Mouse (Mus musculus) layer of hippocampus, adult 18-20 months (tissue): ENCODE measurements around the gene Syne3. TPM values are rescaled to one million over a fixed set of nuclear protein-coding genes. Genes with fewer than 3 reads are reported as not detected.

Source experiments
- DNase-seq, 2 experiments: peaks; one replicate each; pipeline ENCODE4 v3.0.0; 2022; ENCODE audit warnings: low spot score in 2 of 2
- long read RNA-seq: library from polyadenylated mRNA; stranded (forward); transcript quantifications from one replicate; pipeline ENCODE4 v2.0.0, GENCODE M21; 2021
- total RNA-seq, 2 experiments: library from RNA; stranded (reverse); gene quantifications; 2 replicates each; pipeline ENCODE4 v1.2.3; 2021

Gene Syne3
- 1 to 10 TPM; 2.0 to 2.3 TPM for total RNA-seq
- long read RNA-seq = 0 reads

DNA sequence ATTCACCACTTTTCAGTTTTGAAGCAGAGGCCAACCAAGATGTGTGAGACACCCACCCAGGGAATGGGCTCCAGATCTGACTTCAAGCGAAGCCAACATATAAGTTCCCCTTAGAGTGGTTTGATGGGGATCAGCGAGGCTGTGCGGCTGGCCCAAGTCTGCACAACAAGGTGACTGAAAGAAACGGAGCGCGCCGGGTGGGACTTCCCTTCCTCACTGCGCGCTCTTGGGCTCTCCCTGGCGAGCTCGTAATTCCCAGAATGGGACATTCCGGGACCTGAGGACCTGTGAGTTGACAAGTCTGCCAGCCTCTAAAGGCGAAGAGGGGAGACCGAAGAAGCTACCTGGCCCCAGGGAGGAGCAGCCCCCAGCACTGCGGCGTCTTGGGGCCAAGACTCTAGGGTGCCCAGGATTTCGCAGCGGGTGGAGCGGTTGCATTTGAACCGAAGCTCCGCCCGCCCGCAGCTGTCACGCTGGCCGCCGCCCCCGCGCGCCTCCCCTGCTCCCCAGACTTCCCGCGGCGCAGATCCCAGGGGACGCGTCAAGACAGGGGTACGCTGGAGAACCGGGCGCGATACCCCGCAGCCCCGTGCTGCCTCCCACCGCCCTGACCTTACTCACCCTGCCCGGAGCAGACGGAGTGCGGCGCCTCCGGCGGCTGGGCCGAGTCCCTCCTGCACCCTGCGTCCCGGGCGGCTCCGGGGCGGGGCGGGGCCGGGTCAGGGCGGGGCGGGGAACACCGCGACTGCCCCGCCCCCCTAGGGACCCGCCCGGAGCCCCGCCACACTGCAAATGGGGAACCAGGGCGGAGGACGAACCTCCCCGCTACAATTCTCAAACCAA, at the start of gene Syne3:
Gene Syne3, minus strand, starts transcription at position 440 of the 843 bp plus-strand sequence.
- peak in 1 of 2 experiments; percentile 39 for DNase-seq

GRCm38 (mm10) chr12:105055308-105055707, 45.7 kb upstream of the Syne3 start:
- no peak for DNase-seq

GRCm38 (mm10) chr12:105054041-105054440, 44.4 kb upstream of the Syne3 start:
- no peak for DNase-seq

GRCm38 (mm10) chr12:105050898-105051297, 41.3 kb upstream of the Syne3 start:
- peak; percentile 34 to 80 for DNase-seq

DNA sequence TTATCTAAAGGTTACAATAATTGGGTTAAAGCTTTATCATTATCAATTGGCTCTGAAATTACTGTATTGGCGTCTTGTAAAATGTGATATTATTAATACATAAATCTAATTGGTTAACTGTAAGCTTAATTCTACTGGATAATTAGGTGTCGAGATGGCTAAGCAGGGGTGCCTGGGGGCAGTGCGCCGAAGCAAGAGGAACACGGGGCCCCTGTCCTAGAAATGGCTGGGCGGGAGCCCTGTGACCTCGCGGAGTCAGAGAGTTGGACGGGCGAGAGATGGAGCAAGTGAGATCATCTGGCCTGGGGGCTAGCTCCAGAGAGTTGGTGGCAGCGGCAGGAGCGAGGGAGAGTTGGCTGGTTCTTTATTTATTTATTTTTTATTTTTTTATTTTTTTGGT, 40.2 kb upstream of the Syne3 start:
- DNase-seq = no peak

GRCm38 (mm10) chr12:105048301-105048863, 38.8 kb upstream of the Syne3 start:
- DNase-seq = no peak

DNA sequence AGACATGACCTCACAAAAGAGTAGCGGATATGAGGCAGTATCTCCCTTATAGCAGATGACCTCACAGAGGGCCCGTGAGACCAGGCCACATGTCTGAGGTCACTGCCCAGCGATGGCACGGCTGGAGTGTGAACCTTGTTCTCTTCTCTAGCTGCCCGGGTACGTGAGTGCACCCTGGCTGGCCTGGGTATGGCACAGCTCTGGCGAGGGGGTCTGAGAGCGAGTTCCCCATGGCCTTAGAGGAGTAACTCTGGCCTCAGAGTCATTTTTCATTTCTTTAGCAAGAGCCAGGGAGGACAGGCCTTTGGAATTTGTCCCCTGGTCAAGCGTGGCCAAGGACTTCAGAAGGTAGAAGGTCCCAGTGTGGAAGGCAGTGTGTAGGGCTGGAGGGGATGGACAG, 35.2 kb upstream of the Syne3 start:
- DNase-seq = no peak

DNA sequence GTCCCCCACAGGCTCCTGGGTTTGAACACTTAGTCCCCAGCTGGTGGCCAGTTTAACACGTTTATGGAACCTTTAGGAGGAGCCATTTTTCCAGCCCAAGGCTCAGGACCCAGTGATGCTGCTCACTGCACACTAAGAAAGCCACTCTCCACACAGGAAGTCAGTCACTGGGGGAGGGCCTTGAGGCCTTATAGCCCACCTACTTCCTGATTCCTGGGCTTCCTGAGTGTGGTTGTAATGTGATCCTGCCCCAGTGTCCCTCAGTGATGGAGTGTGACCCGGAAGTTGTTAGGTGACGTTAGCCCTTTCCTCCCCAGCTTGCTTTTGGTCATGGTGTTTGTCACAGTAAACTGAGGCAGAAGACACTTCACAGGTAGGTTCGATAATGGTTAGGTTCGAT, 33.5 kb upstream of the Syne3 start:
- DNase-seq = no peak

GRCm38 (mm10) chr12:105040950-105041349, 31.3 kb upstream of the Syne3 start:
- no peak for DNase-seq

DNA sequence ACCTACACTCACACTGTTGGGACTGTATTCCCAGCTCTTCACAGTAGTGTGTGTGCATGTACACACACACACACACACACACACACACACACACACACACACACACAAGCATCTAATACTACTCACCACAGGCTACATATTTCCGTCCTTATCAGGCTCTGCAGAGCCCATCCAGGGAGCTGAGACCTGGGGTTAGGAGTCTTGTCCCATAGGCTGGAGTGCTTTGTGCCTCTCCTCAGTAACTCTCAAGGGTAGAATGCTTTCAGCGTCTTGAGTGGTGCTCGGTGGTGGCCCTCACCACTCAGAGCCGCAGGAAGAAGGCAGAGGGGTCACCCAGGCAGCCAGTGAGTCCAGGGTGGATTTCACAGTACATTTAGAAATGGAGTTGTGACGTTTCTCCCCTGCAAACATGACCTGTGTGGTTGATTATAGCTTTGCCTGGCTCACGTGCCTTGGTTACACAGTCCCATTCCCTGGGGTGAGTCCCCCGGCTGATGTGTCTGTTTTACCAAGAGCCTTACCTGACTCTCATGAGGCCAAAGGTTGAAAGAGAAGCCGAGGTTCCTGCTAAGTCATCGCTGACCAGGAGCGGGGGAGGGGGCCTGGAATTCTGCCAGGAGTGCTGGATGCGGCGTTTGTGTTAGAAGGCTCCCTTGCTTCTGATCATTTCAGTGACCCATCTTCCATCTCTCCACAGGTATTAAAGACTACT, 30.1 kb upstream of the Syne3 start:
- no peak for DNase-seq

DNA sequence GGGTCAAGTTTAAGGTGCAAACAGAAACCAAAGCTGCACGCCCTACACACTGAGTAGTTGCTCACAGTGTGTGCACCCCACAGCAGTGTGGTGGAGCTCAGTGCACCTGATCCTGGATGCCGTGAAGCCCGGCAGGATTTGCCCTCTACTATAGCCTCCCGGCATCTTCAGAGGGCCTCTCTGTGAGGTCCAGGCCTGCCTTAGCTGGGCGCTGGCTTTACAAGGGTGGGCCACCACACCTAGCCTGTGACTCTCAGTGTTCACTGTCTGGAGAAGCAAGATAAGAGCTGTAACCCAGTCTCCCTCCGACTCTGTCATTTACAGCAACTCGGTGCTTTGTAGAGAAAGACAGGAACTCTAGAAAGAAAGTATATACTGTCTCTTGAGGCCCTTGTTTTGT, 29.3 kb upstream of the Syne3 start:
- no peak for DNase-seq

- DNase-seq = no peak
These were observed 28.6 kb upstream of the Syne3 start for GRCm38 (mm10) chr12:105038211-105038610.

GRCm38 (mm10) chr12:105034130-105034769, 24.6 kb upstream of the Syne3 start:
- DNase-seq = no peak

GRCm38 (mm10) chr12:105032832-105033775, 23.5 kb upstream of the Syne3 start:
- no peak for DNase-seq

- DNase-seq = peak; percentile 100
These were observed 22.7 kb upstream of the Syne3 start, which contains the start of gene Glrx5 for GRCm38 (mm10) chr12:105032147-105032831. Gene Glrx5, plus strand, starts transcription at chr12:105032688.

DNA sequence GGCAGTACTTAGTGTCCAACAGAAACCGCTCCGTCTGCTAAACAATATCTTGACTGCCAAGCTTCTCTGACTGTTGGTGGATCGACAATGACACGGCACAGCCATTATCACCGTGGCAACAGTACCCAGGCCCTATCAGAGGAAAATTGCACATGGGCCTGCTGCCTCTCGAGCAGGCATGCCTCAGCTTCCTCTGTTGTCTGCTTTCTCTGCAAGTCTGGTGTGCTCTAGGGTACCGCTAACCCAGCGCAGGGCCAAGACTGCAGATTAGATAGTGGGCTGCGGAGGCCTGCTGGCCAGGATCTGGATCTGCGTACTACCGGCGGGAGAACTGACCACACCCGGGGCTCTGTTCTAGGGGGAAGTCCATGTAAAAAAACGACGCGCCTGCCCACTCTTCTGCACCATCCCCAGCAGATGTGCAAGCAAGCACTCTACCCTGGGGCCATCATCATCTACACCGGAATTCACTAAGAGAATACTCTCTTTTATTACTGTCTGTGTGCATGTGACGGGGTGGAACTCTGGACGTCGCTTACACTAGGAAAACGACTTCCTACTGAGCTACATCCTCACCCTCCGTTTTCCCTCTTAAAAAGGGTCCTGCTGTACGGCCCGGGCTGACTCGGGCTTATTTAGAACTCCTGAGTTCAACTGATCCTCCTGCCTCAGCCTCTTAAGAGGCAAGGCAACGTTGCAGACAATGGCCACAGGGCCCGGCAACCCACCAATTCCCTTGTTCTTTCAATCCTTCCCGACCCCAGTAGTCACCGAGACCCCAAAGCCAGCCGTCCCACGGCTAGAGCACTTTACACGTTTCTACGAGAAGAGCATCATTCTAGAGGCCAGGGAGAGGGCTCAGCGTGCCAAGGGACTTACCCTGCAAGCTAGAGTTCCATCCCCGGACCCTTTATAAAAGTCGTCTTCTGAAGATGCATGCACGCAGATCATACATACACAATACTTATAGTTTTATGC, 21.8 kb upstream of the Syne3 start:
- DNase-seq = no peak

- no peak for DNase-seq
These were observed 20.3 kb upstream of the Syne3 start for GRCm38 (mm10) chr12:105029890-105030289.

GRCm38 (mm10) chr12:105027323-105027991, 17.8 kb upstream of the Syne3 start:
- DNase-seq = peak; percentile 50 to 79
